Mouse (Mus musculus) CH12.LX (cell line): ENCODE data around the gene Mrpl34.

Source experiments
- E2F4 ChIP-seq: IDR thresholded peaks from 2 replicates; pipeline ENCODE4 v1.6.1; 2011; ENCODE audit warnings: low read depth, low read length, improper control_type of control experiment; ENCODE audit not compliant: insufficient replicate concordance
- EP300 ChIP-seq: IDR thresholded peaks from 2 replicates; pipeline ENCODE4 v1.6.1; 2011; ENCODE audit warnings: low read length, improper control_type of control experiment
- MAFK ChIP-seq: IDR thresholded peaks from 2 replicates; pipeline ENCODE4 v1.6.1; 2011; ENCODE audit warnings: low read length, improper control_type of control experiment; ENCODE audit not compliant: insufficient replicate concordance
- NRF1 ChIP-seq: IDR thresholded peaks from 2 replicates; pipeline ENCODE4 v1.6.1; 2014; ENCODE audit warnings: low read depth, mild to moderate bottlenecking, inconsistent platforms, low read length, improper control_type of control experiment, moderate library complexity
- POLR2A ChIP-seq: IDR thresholded peaks from 2 replicates; pipeline ENCODE4 v1.6.1; 2011; ENCODE audit warnings: low read depth, mild to moderate bottlenecking, improper control_type of control experiment, low read length
- POLR2AphosphoS2 ChIP-seq: IDR thresholded peaks from 2 replicates; pipeline ENCODE4 v1.6.1; 2011; ENCODE audit warnings: low read depth, low read length, improper control_type of control experiment
- RAD21 ChIP-seq: IDR thresholded peaks from 2 replicates; pipeline ENCODE4 v1.6.1; 2011; ENCODE audit warnings: low read depth, mild to moderate bottlenecking, low read length, improper control_type of control experiment, moderate library complexity
- ZMIZ1 ChIP-seq: IDR thresholded peaks from 2 replicates; pipeline ENCODE4 v1.6.1; 2012; ENCODE audit warnings: low read depth, mild to moderate bottlenecking, inconsistent platforms, low read length, improper control_type of control experiment

- no peak for TF ChIP-seq NRF1
- no peak for TF ChIP-seq EP300
- no peak for TF ChIP-seq MAFK
- TF ChIP-seq RAD21, result no peak
- no peak for TF ChIP-seq POLR2AphosphoS2
- TF ChIP-seq E2F4, result peak; percentile 84; the same call in 1 of the 2 replicates
- TF ChIP-seq ZMIZ1, result 0 out of 2 replicates have a peak, but pooled peaks have one; percentile 44
- TF ChIP-seq POLR2A, result peak; percentile 64
Observed at GRCm38 (mm10) chr8:71488454-71488853, 23.7 kb downstream of the Mrpl34 start.
